Mouse (Mus musculus) bone marrow, adult 2 months (tissue): ENCODE data around the gene Gm42688. TPM values are rescaled to one million over a fixed set of nuclear protein-coding genes. Genes with fewer than 3 reads are reported as not detected.

Source experiments
- H3K27ac ChIP-seq: fragments of 200-500 bp; 2 replicates; pipeline ENCODE4 v1.5.1; 2012; ENCODE audit warnings: low read depth, mild to moderate bottlenecking, control low read depth, inconsistent platforms, low read length; ENCODE audit not compliant: control insufficient read depth, poor library complexity, insufficient read depth
- H3K4me1 ChIP-seq: fragments of 200-500 bp; 2 replicates; pipeline ENCODE4 v1.6.1; 2011; ENCODE audit warnings: low read length; ENCODE audit not compliant: control insufficient read depth, insufficient read depth
- H3K4me3 ChIP-seq: fragments of 200-500 bp; replicated peaks from 2 replicates; pipeline ENCODE3; 2011; ENCODE audit warnings: mild to moderate bottlenecking, low read depth, low read length, control low read depth; ENCODE audit not compliant: control insufficient read depth
- CTCF ChIP-seq: fragments of 200-500 bp; IDR thresholded peaks from 2 replicates; pipeline ENCODE4 v1.5.1; 2011; ENCODE audit warnings: low read length, control low read depth; ENCODE audit not compliant: control insufficient read depth, insufficient read depth
- POLR2A ChIP-seq: fragments of 200-500 bp; IDR thresholded peaks from 2 replicates; pipeline ENCODE4 v1.6.1; 2011; ENCODE audit warnings: low read depth, mild to moderate bottlenecking, control low read depth, low read length, borderline replicate concordance; ENCODE audit not compliant: control insufficient read depth
- WGBS: fragments of 180-500 bp; shearing (Covaris S2); methylation state at CpG from one replicate; pipeline ENCODE4 v1.1.7; 2018; 5-methylcytosine and 5-hydroxymethylcytosine counted together
- polyA plus RNA-seq: library from polyadenylated mRNA; stranded (reverse); fragments of >200 nt; gene quantifications from 2 replicates; pipeline ENCODE4 v1.2.4, GENCODE M21; 2011; ENCODE audit warnings: low replicate concordance; ENCODE audit not compliant: missing spikeins, insufficient read depth, insufficient read length

The Gm42688 gene
- polyA plus RNA-seq, 1 experiment, result 7.7 TPM

DNA sequence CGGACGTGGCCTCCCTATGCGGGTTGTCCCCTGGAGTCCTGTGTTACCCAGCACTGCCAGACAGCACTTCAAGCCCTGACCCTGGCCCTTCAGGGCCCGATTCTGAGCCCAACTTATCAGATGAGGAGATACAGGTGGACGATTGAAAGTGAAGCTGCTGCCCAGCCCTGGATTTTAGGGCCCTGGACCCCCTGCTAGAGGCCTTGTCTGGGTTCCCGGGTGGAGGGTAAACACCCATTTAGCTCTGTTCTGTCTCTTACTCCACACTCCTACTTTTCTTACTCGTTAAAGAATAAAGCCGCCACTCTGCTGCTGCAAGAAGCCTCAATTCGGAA lies 13.5 kb upstream of the Gm42688 start:
- no peak overlapping the region for H3K4me3 ChIP-seq
- H3K27ac ChIP-seq, result no peak overlapping the region; the same call in 1 of the 2 replicates
- 52% methylated on average over 9 of the region's 9 CpGs for WGBS
- H3K4me1 ChIP-seq, result no peaks in the 10 kb centered on the region; the same call in 1 of the 2 replicates
- TF ChIP-seq CTCF, result no peak
- TF ChIP-seq POLR2A, result no peak

DNA sequence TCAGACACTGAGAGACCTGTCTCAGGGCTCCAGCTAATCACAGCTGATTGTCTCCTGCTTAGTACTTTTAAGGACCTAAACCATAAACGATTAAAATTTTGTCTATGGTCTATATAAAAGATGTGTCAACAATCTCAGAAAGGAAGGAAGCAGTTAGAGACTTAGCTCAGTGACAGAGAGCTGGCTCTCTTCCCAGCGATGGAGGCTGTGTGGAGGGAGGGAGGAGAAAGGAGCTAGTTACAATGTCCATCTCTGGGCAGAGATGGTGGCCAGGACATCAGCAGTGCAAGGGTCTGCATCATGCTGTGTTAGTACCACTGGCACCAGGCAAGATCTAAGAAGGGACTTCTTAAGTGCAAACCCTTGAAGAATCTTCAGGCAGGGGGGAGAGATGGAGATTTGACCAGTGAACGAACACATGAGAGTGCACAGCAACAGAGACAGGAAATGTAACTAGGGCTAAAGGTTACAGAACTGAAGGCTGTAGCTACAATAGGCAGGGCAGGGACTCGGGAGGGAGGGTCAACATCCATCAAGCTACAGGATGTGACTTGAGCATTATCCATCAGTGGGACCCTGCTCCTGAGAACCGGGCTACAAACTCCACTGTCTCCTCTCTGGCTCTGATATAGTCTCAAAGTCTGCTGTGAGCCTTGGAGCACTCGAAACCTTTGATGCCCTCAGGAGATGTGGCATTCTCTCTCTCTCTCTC lies 8.8 kb upstream of the Gm42688 start:
- 10% methylated on average over 6 of the region's 6 CpGs for WGBS
- TF ChIP-seq CTCF, result no peak
- TF ChIP-seq POLR2A, result no peak
- no peak overlapping the region for H3K4me3 ChIP-seq
- H3K27ac ChIP-seq, result no peak overlapping the region
- H3K4me1 ChIP-seq, result peaks cover 1% of the 10 kb centered on the region; the same call in 1 of the 2 replicates

DNA sequence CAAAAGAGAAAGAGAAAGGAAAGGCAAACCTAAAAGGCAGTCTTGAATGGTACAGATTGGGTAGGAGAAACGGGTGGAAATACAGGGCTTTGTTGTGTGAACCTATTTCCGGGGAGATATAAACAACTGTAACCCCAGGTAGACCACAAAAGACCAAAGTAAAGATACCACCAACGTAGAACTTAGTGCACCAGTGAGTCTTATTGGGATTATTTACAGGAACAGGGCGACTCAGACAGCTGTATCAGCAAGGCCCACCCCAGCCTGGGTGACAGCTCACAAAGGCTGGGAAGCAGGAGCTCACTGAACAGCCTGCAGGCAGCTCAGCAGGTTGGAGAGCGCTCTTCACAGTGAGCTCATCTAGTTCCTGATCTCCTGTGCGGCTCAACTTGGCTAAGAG lies 5.4 kb upstream of the Gm42688 start:
- Histone ChIP-seq H3K27ac (no peak overlapping the region), H3K4me3 (no peak overlapping the region), H3K4me1 (peaks cover 1% of the 10 kb centered on the region; the same call in 1 of the 2 replicates)
- TF ChIP-seq CTCF (no peak), POLR2A (no peak)
- 51% methylated on average over 6 of the region's 6 CpGs for WGBS

DNA sequence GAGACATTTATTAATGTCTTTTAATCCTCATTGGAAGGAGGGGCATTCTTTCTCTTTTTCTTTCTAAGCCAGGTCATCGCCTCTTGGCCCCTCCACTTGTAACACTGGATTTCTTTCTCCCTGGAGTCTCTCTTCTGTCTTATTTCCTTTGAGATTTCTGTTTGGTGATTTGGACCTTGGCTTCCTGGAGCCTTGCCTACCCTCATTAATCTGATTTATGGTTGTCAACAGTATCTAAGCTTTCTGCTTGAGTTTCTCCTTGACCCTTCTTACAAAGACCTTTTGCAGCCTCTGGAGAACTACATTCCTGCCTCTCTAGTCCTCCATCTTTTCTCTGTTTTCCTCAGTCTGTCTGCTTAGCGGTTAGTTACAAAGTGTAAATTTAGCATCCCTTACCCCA lies 3.0 kb upstream of the Gm42688 start:
- 80% methylated on average over 2 of the region's 2 CpGs for WGBS
- no peak overlapping the region for H3K4me3 ChIP-seq
- TF ChIP-seq POLR2A (no peak), CTCF (no peak)
- H3K4me1 ChIP-seq, result peaks cover 1% of the 10 kb centered on the region; the same call in 1 of the 2 replicates
- no peak overlapping the region for H3K27ac ChIP-seq

DNA sequence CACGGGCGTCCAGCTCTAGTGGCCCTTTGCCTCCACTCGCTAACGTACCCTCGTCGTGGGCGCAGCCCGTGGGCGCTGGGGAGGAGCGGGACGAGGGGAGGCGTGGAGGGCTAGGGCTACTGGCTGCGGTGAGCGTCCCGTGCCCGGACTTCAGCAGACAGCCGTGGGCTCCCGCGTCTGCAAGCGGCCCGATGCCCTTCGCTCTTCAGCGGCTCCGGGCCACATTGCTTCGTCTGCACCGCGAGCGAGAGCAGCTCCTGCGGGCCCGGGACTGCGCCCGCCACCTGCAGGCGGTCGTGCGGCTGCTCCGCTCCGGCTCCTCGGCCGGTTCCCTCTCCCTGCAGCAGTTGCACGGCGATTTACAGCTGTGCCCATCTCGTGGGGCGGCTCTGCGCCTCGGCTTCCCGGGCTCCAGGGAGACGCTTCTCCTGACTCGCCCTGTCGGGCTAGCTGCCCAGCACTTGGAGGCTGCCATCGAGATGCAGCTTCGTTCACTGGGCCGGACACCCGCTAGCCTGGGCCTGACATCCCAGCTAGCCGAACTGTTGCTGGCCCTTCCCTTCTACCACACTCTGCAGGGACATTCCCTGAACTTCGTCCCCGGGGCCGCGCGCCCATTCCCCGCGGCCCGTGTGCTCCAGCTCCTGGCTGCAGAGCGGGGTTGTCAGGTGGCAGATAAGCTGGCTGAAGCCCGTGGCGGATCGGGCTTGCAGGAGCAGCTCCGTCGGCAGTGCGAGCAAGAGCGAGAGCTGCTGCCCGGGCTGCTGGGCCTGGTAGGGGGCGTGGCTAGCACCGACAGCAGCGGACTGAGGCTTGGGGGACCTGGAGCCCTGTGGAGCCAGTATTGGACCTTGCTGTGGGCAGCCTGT lies 505 bp downstream of the Gm42688 start:
- peak overlapping the region; percentile 87 for H3K4me3 ChIP-seq
- TF ChIP-seq POLR2A (peak; percentile 49; the same call in 1 of the 2 replicates), CTCF (peak; percentile 45; the same call in 1 of the 2 replicates)
- H3K27ac ChIP-seq, result peak overlapping the region; percentile 79
- no peaks in the 10 kb centered on the region; the same call in 1 of the 2 replicates for H3K4me1 ChIP-seq
- WGBS, result under 1% methylated on average over 74 of the region's 74 CpGs

DNA sequence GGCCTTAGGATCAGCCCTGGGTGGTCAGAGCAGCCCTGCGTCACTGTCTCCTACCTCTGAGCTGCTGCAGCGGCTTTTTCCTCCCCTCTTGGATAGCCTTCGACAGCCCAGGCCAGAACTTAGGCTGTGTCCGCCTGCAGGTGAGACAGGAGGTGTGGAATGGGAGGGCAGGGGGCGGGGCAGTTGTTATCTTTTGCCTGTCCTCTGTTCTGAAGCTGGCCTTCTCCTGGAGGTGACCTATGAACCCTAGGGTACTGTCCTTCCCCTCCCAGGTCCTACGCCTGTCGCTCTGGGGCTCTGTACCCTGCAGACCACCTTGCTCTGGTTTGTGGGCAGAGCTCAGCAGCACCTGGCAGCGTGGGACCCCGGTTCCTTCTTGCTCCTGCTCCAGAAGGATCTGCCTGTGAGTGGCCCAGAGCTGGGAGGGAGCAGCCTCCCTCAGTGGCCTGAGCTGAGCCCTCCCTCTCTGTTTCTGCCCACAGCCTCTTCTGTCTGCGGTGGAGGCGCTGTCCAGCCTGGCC lies 1.8 kb downstream of the Gm42688 start:
- Histone ChIP-seq H3K4me3 (no peak overlapping the region), H3K4me1 (no peaks in the 10 kb centered on the region; the same call in 1 of the 2 replicates), H3K27ac (no peak overlapping the region)
- WGBS, result 89% methylated on average over 11 of the region's 11 CpGs
- no peak for TF ChIP-seq POLR2A
- no peak for TF ChIP-seq CTCF

DNA sequence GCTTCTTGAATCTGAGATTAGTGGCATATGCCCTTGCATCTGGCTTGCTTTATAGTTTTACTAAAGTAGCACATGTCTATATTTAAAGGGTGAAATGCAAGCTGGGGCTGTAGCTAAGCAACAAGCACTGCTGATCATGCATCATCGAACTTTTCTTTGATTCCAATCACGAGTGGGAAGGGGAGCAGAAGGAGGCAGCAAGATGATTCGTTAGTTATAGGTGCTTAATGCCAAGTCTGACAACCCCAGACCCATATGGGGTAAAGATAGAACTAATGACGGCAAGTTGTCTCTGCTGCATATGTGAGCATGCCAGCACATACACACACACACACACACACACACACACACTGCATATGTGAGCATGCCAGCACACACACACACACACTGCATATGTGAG lies 2.7 kb downstream of the Gm42688 start:
- TF ChIP-seq CTCF (no peak), POLR2A (no peak)
- Histone ChIP-seq H3K4me3 (no peak overlapping the region), H3K4me1 (no peaks in the 10 kb centered on the region; the same call in 1 of the 2 replicates), H3K27ac (no peak overlapping the region)
- WGBS, result 87% methylated on average over 4 of the region's 4 CpGs
